Mouse (Mus musculus): ENCODE measurements at regions not wholly inside any gene's neighbourhood (a gene's known extent, or its start where the extent isn't known, plus 50 kb on each side); places are given as distances from the start of the nearest gene placed in this dataset.

GRCm38 (mm10) chrX:11170416-11170815 lies 128.6 kb upstream of the H2al1a start:
- DNase-seq (ENCODE audit: low read depth) = no peak

- no peak for DNase-seq (ENCODE audit: low read depth)
Observed at GRCm38 (mm10) chrX:11180194-11180816, 118.8 kb upstream of the H2al1a start.

GRCm38 (mm10) chrX:11181855-11182254 lies 117.2 kb upstream of the H2al1a start:
- DNase-seq (ENCODE audit: low read depth) = no peak

GRCm38 (mm10) chrX:11190851-11191250 lies 108.2 kb upstream of the H2al1a start:
- no peak for DNase-seq (ENCODE audit: low read depth)

- DNase-seq (ENCODE audit: low read depth) = no peak
Observed at GRCm38 (mm10) chrX:11204135-11204534, 94.9 kb upstream of the H2al1a start.

- DNase-seq (ENCODE audit: low read depth) = no peak
Observed at GRCm38 (mm10) chrX:11209895-11210294, 89.2 kb upstream of the H2al1a start.

- peak; percentile 27 for DNase-seq (ENCODE audit: low read depth)
Observed at GRCm38 (mm10) chrX:11212811-11213210, 86.2 kb upstream of the H2al1a start.

GRCm38 (mm10) chrX:11213492-11213891 lies 85.6 kb upstream of the H2al1a start:
- no peak for DNase-seq (ENCODE audit: low read depth)

- DNase-seq (ENCODE audit: low read depth) = no peak
Observed at GRCm38 (mm10) chrX:11239066-11239465, 60.0 kb upstream of the H2al1a start.

- DNase-seq (ENCODE audit: low read depth) = no peak
Observed at GRCm38 (mm10) chrX:11245576-11245975, 53.5 kb upstream of the H2al1a start.
